Mouse (Mus musculus) adrenal gland, postnatal 10 days (tissue): Measurements from ENCODE around the gene St7. TPM values are rescaled to one million over a fixed set of nuclear protein-coding genes. Genes with fewer than 3 reads are reported as not detected.
A peak's percentile ranks its signal among the peaks of the same experiment; 100 is the strongest.

Experiments used
- DNase-seq: peaks from one replicate; pipeline ENCODE4 v3.0.0; 2021; ENCODE audit warnings: mixed read lengths
- total RNA-seq, 2 experiments: library from RNA; stranded (reverse); gene quantifications; 2 replicates each; pipeline ENCODE4 v1.2.3; 2021

St7 gene
- total RNA-seq, 2 experiments from 2014 or later = 18.2 to 21.6 TPM

GRCm38 (mm10) chr6:17763963-17764659 lies 71.4 kb downstream of the St7 start:
- no peak for DNase-seq

GRCm38 (mm10) chr6:17764660-17764998 lies 71.9 kb downstream of the St7 start:
- no peak for DNase-seq

- no peak for DNase-seq
These were observed 77.4 kb downstream of the St7 start for GRCm38 (mm10) chr6:17769972-17770644.

- no peak for DNase-seq
These were observed 78.1 kb downstream of the St7 start for GRCm38 (mm10) chr6:17770645-17771345.

- DNase-seq = peak; percentile 26
These were observed 78.7 kb downstream of the St7 start for GRCm38 (mm10) chr6:17771456-17771855.

- DNase-seq = no peak
These were observed 79.8 kb downstream of the St7 start for GRCm38 (mm10) chr6:17772514-17772913.

GRCm38 (mm10) chr6:17776041-17776440 lies 83.3 kb downstream of the St7 start:
- DNase-seq = no peak

GRCm38 (mm10) chr6:17777018-17777799 lies 84.5 kb downstream of the St7 start:
- no peak for DNase-seq

GRCm38 (mm10) chr6:17778648-17779202 lies 86.0 kb downstream of the St7 start:
- DNase-seq = no peak

- no peak for DNase-seq
These were observed 90.8 kb downstream of the St7 start for GRCm38 (mm10) chr6:17783511-17783910.

GRCm38 (mm10) chr6:17784523-17784922 lies 91.8 kb downstream of the St7 start:
- no peak for DNase-seq

GRCm38 (mm10) chr6:17785248-17785647 lies 92.5 kb downstream of the St7 start:
- no peak for DNase-seq

- DNase-seq = no peak
These were observed 95.1 kb downstream of the St7 start for GRCm38 (mm10) chr6:17787810-17788209.

- no peak for DNase-seq
These were observed 97.5 kb downstream of the St7 start for GRCm38 (mm10) chr6:17790251-17790650.

- peak; percentile 17 for DNase-seq
These were observed 100.7 kb downstream of the St7 start for GRCm38 (mm10) chr6:17793471-17793870.

- no peak for DNase-seq
These were observed 104.6 kb downstream of the St7 start for GRCm38 (mm10) chr6:17797271-17797713.

GRCm38 (mm10) chr6:17800694-17801093 lies 108.0 kb downstream of the St7 start:
- no peak for DNase-seq

- no peak for DNase-seq
These were observed 111.7 kb downstream of the St7 start for GRCm38 (mm10) chr6:17804468-17804867.

GRCm38 (mm10) chr6:17806569-17806968 lies 113.8 kb downstream of the St7 start:
- DNase-seq = no peak

- DNase-seq = no peak
These were observed 118.3 kb downstream of the St7 start for GRCm38 (mm10) chr6:17811063-17811462.

GRCm38 (mm10) chr6:17811531-17811930 lies 118.8 kb downstream of the St7 start:
- no peak for DNase-seq

- DNase-seq = no peak
These were observed 121.4 kb downstream of the St7 start for GRCm38 (mm10) chr6:17814074-17814649.
